Mouse (Mus musculus): ENCODE measurements around the gene Pnliprp1. TPM values are rescaled to one million over a fixed set of nuclear protein-coding genes. Genes with fewer than 3 reads are reported as not detected.

Gene Pnliprp1
- polyA plus RNA-seq, 1 experiment from 2014 or later, result not detected

Other genes with a start within 250 kb of the Pnliprp1 start
- gene Ccdc172, start 216.9 kb upstream of the Pnliprp1 start, polyA plus RNA-seq (2016; fragmentation: Nextera tagmentation; extraction: Ambion mirVana), result not detected in 2 replicates
- 0.10 and 0.33 TPM in 2 replicates for gene Pnlip, start 76.4 kb upstream of the Pnliprp1 start, polyA plus RNA-seq (2016; fragmentation: Nextera tagmentation; extraction: Ambion mirVana)
- not detected in 2 replicates for gene Pnliprp2, start 30.8 kb downstream of the Pnliprp1 start, polyA plus RNA-seq (2016; fragmentation: Nextera tagmentation; extraction: Ambion mirVana)
- gene 1700019N19Rik, start 65.6 kb downstream of the Pnliprp1 start, polyA plus RNA-seq (2016; fragmentation: Nextera tagmentation; extraction: Ambion mirVana), result 0.16 TPM in 1 of 2 replicates, not detected in the other
- 1.3 and 1.9 TPM in 2 replicates for gene Eno4, start 214.5 kb downstream of the Pnliprp1 start, polyA plus RNA-seq (2016; fragmentation: Nextera tagmentation; extraction: Ambion mirVana)
- 15.8 and 25.5 TPM in 2 replicates for gene Hspa12a, start 214.8 kb downstream of the Pnliprp1 start, polyA plus RNA-seq (2016; fragmentation: Nextera tagmentation; extraction: Ambion mirVana)

Measured in hindbrain, embryonic 10.5 days (tissue).